Mouse (Mus musculus) MEL (cell line): ENCODE measurements around the gene Kalrn. TPM values are rescaled to one million over a fixed set of nuclear protein-coding genes. Genes with fewer than 3 reads are reported as not detected.

Experiments
- DNase-seq: peaks from one replicate; pipeline ENCODE4 v3.0.0; 2011; ENCODE audit warnings: low read depth, low spot score
- H3K27ac ChIP-seq: 2 replicates; pipeline ENCODE4 v1.5.1; 2012; ENCODE audit warnings: low read depth, mild to moderate bottlenecking, control low read depth, low read length, moderate library complexity; ENCODE audit not compliant: control insufficient read depth
- H3K27me3 ChIP-seq, 2 experiments: fragments of 150-350 bp in 1 of 2; sonication (generic) in 1 of 2; 2 replicates each; pipeline ENCODE4 v1.6.1; 2012; ENCODE audit warnings: low read length in 2 of 2, mild to moderate bottlenecking in 2 of 2, improper control_type of control experiment in 1 of 2, moderate library complexity in 1 of 2; ENCODE audit not compliant: insufficient read depth in 2 of 2, control insufficient read depth in 1 of 2
- H3K36me3 ChIP-seq, 2 experiments: 2 replicates each; pipeline ENCODE4 v1.6.1; 2012 to 2014; ENCODE audit warnings: low read length in 2 of 2, improper control_type of control experiment in 1 of 2, inconsistent platforms in 1 of 2, mild to moderate bottlenecking in 1 of 2; ENCODE audit not compliant: insufficient read depth in 2 of 2, control insufficient read depth in 1 of 2
- H3K4me1 ChIP-seq, 2 experiments: fragments of 150-350 bp in 1 of 2; sonication (generic) in 1 of 2; 2 replicates each; pipeline ENCODE4 v1.6.1; 2012; ENCODE audit warnings: low read length in 2 of 2, improper control_type of control experiment in 1 of 2, mild to moderate bottlenecking in 1 of 2; ENCODE audit not compliant: insufficient read depth in 2 of 2, control insufficient read depth in 1 of 2
- H3K4me3 ChIP-seq, 2 experiments: fragments of 150-350 bp in 1 of 2; sonication (generic) in 1 of 2; 2 replicates each; pipeline ENCODE4 v1.5.1; 2012; ENCODE audit warnings: low read depth in 2 of 2, low read length in 2 of 2, mild to moderate bottlenecking in 2 of 2, moderate library complexity in 2 of 2, control low read depth in 1 of 2, improper control_type of control experiment in 1 of 2; ENCODE audit not compliant: control insufficient read depth in 1 of 2, insufficient read depth in 1 of 2
- H3K79me2 ChIP-seq: 2 replicates; pipeline ENCODE4 v1.6.1; 2012; ENCODE audit warnings: mild to moderate bottlenecking, low read length, moderate library complexity; ENCODE audit not compliant: control insufficient read depth, poor library complexity, insufficient read depth
- H3K9ac ChIP-seq: 2 replicates; pipeline ENCODE4 v1.6.1; 2012; ENCODE audit warnings: low read depth, mild to moderate bottlenecking, control low read depth, low read length, moderate library complexity; ENCODE audit not compliant: control insufficient read depth, poor library complexity, severe bottlenecking
- H3K9me3 ChIP-seq: fragments of 150-350 bp; sonication (generic); replicated peaks from 2 replicates; pipeline ENCODE4 v1.6.1; 2012; ENCODE audit warnings: mild to moderate bottlenecking, low read length, improper control_type of control experiment, moderate library complexity; ENCODE audit not compliant: insufficient read depth
- CHD1 ChIP-seq: IDR thresholded peaks from 2 replicates; pipeline ENCODE4 v1.6.1; 2012; ENCODE audit warnings: low read depth, mild to moderate bottlenecking, inconsistent platforms, low read length, improper control_type of control experiment
- EP300 ChIP-seq, 2 experiments: IDR thresholded peaks; 2 replicates each; pipeline ENCODE4 v1.6.1; 2011; ENCODE audit warnings: improper control_type of control experiment in 2 of 2, low read length in 2 of 2, low read depth in 1 of 2, mild to moderate bottlenecking in 1 of 2
- GABPA ChIP-seq: IDR thresholded peaks from 2 replicates; pipeline ENCODE4 v1.6.1; 2012; ENCODE audit warnings: low read depth, mild to moderate bottlenecking, inconsistent platforms, low read length, improper control_type of control experiment, moderate library complexity
- GATA1 ChIP-seq: IDR thresholded peaks from 2 replicates; pipeline ENCODE4 v1.6.1; 2011; ENCODE audit warnings: low read depth, low read length, improper control_type of control experiment
- HCFC1 ChIP-seq: IDR thresholded peaks from 2 replicates; pipeline ENCODE4 v1.6.1; 2012; ENCODE audit warnings: low read depth, mild to moderate bottlenecking, inconsistent platforms, low read length, improper control_type of control experiment, moderate library complexity
- JUND ChIP-seq: IDR thresholded peaks from 2 replicates; pipeline ENCODE4 v1.6.1; 2011; ENCODE audit warnings: low read depth, mild to moderate bottlenecking, improper control_type of control experiment, low read length
- KAT2A ChIP-seq: conservative IDR thresholded peaks from 2 replicates; pipeline ENCODE4 v1.6.1; 2012; ENCODE audit warnings: low read depth, low read length, improper control_type of control experiment, inconsistent platforms
- MAX ChIP-seq: IDR thresholded peaks from 2 replicates; pipeline ENCODE4 v1.6.1; 2011; ENCODE audit warnings: low read length, improper control_type of control experiment
- MEF2A ChIP-seq: IDR thresholded peaks from 2 replicates; pipeline ENCODE4 v1.6.1; 2014; ENCODE audit warnings: low read depth, mild to moderate bottlenecking, inconsistent platforms, low read length, improper control_type of control experiment; ENCODE audit not compliant: poor library complexity, insufficient replicate concordance, severe bottlenecking; ENCODE audit errors: extremely low read depth
- MYB ChIP-seq: IDR thresholded peaks from 2 replicates; pipeline ENCODE4 v1.6.1; 2011; ENCODE audit warnings: mild to moderate bottlenecking, low read depth, low read length, improper control_type of control experiment
- MYC ChIP-seq: IDR thresholded peaks from 2 replicates; pipeline ENCODE4 v1.6.1; 2011; ENCODE audit warnings: low read depth, mild to moderate bottlenecking, low read length, improper control_type of control experiment, moderate library complexity
- NELFE ChIP-seq: IDR thresholded peaks from 2 replicates; pipeline ENCODE4 v1.6.1; 2011; ENCODE audit warnings: low read depth, low read length, improper control_type of control experiment
- NRF1 ChIP-seq: IDR thresholded peaks from 2 replicates; pipeline ENCODE4 v1.6.1; 2014; ENCODE audit warnings: low read depth, mild to moderate bottlenecking, inconsistent platforms, low read length, improper control_type of control experiment, moderate library complexity; ENCODE audit not compliant: poor library complexity, insufficient read depth, severe bottlenecking
- POLR2AphosphoS2 ChIP-seq: IDR thresholded peaks from 2 replicates; pipeline ENCODE4 v1.6.1; 2011; ENCODE audit warnings: low read length, improper control_type of control experiment
- RCOR1 ChIP-seq: IDR thresholded peaks from 2 replicates; pipeline ENCODE4 v1.6.1; 2012; ENCODE audit warnings: low read depth, mild to moderate bottlenecking, inconsistent platforms, low read length, improper control_type of control experiment
- TAL1 ChIP-seq: IDR thresholded peaks from 2 replicates; pipeline ENCODE4 v1.6.1; 2012; ENCODE audit warnings: mild to moderate bottlenecking, inconsistent platforms, low read length, moderate library complexity, mixed read lengths
- UBTF ChIP-seq: IDR thresholded peaks from 2 replicates; pipeline ENCODE4 v1.6.1; 2012; ENCODE audit warnings: low read depth, mild to moderate bottlenecking, inconsistent platforms, low read length, improper control_type of control experiment, moderate library complexity, borderline replicate concordance; ENCODE audit not compliant: insufficient read depth
- USF2 ChIP-seq, 2 experiments: IDR thresholded peaks; 2 replicates each; pipeline ENCODE4 v1.6.1; 2011 to 2012; ENCODE audit warnings: improper control_type of control experiment in 2 of 2, low read length in 2 of 2, borderline replicate concordance in 1 of 2, inconsistent platforms in 1 of 2, low read depth in 1 of 2, mild to moderate bottlenecking in 1 of 2; ENCODE audit not compliant: insufficient read depth in 1 of 2
- ZKSCAN1 ChIP-seq: IDR thresholded peaks from 2 replicates; pipeline ENCODE4 v1.6.1; 2012; ENCODE audit warnings: low read depth, mild to moderate bottlenecking, inconsistent platforms, low read length, improper control_type of control experiment, moderate library complexity
- polyA plus RNA-seq, 2 experiments: library from polyadenylated mRNA; stranded (reverse) in 1 of 2; unstranded in 1 of 2; fragments of >175 nt in 1 of 2; fragments of >200 nt in 1 of 2; gene quantifications; 2 replicates each; pipeline versions ENCODE4 v1.2.1 to v1.2.4; 2012; ENCODE audit warnings: low replicate concordance in 2 of 2, low read depth in 1 of 2; ENCODE audit not compliant: insufficient read length in 2 of 2, insufficient read depth in 1 of 2, missing spikeins in 1 of 2
- total RNA-seq: library from RNA; depleted of rRNA; stranded (reverse); fragments of 300-350 nt; gene quantifications from 2 replicates; pipeline ENCODE4 v1.2.3, GENCODE M21; 2012

Gene Kalrn
- total and polyA plus RNA-seq, 3 experiments, result 10.4 to 11.8 TPM; not detected in 1

GRCm38 (mm10) chr16:34401216-34401615 lies 172.1 kb downstream of the Kalrn start:
- no peak for DNase-seq
- no peak overlapping the region for H3K27ac ChIP-seq
- H3K4me3 ChIP-seq, result no peak overlapping the region
- H3K9ac ChIP-seq, result no peak overlapping the region
- no peaks in the 10 kb centered on the region for H3K36me3 ChIP-seq
- TF ChIP-seq TAL1 (no peak), KAT2A (no peak), MYC (no peak), NRF1 (no peak), HCFC1 (no peak), EP300 (IDR thresholded peaks at IDR 0.05; ENCODE audit: low read depth in 1 of 2, low read length in 2 of 2) (no peak), CHD1 (no peak), NELFE (no peak), JUND (no peak), MYB (no peak), GATA1 (no peak), POLR2AphosphoS2 (no peak), USF2 (IDR thresholded peaks at IDR 0.05; ENCODE audit: borderline replicate concordance in 1 of 2, insufficient read depth in 1 of 2, low read depth in 1 of 2, low read length in 2 of 2) (no peak), UBTF (no peak), MAX (no peak), MEF2A (no peak)
- H3K9me3 ChIP-seq, result no peaks in the 10 kb centered on the region
- no peaks in the 10 kb centered on the region for H3K27me3 ChIP-seq
- H3K79me2 ChIP-seq, result no peaks in the 10 kb centered on the region
- H3K4me1 ChIP-seq, result no peaks in the 10 kb centered on the region

- TF ChIP-seq GABPA (no peak), UBTF (no peak), ZKSCAN1 (no peak), MEF2A (no peak), TAL1 (no peak), RCOR1 (no peak)
- Histone ChIP-seq H3K9me3 (no peaks in the 10 kb centered on the region), H3K79me2 (no peaks in the 10 kb centered on the region), H3K27me3 (no peaks in the 10 kb centered on the region), H3K4me3 (no peak overlapping the region), H3K4me1 (no peaks in the 10 kb centered on the region), H3K27ac (no peak overlapping the region), H3K9ac (no peak overlapping the region), H3K36me3 (no peaks in the 10 kb centered on the region)
- peak; percentile 17 for DNase-seq
These were observed 173.1 kb downstream of the Kalrn start for GRCm38 (mm10) chr16:34400102-34400728.
